Mouse (Mus musculus) gastrocnemius, adult 2 months (tissue): Measurements from ENCODE around the gene H2afx. TPM values are rescaled to one million over a fixed set of nuclear protein-coding genes. Genes with fewer than 3 reads are reported as not detected.

Experiments used
- DNase-seq: peaks from one replicate; pipeline ENCODE4 v3.0.0; 2022
- H3K27ac ChIP-seq: fragments of 200-600 bp; 2 replicates; pipeline ENCODE4 v1.8.1; 2022; ENCODE audit warnings: mild to moderate bottlenecking
- H3K4me3 ChIP-seq: fragments of 200-600 bp; 2 replicates; pipeline ENCODE4 v1.8.1; 2022; ENCODE audit warnings: mild to moderate bottlenecking, moderate library complexity
- CTCF ChIP-seq: fragments of 200-600 bp; IDR thresholded peaks from 2 replicates; pipeline ENCODE4 v1.8.1; 2022; ENCODE audit warnings: antibody characterized with exemption, mild to moderate bottlenecking, moderate library complexity
- intact Hi-C: fragments of 180-260 bp; cut with DNase I; formaldehyde crosslinking; loops from one replicate; pipeline ENCODE4 v1.15.1; 2025
- total RNA-seq, 2 experiments: library from RNA; stranded (reverse); gene quantifications; 2 replicates each; pipeline ENCODE4 v1.2.3; 2021

The H2afx gene
- total RNA-seq, 2 experiments from 2014 or later: 8.4 to 8.7 TPM

GRCm38 (mm10) chr9:44336964-44337363, 2.5 kb downstream of the H2afx start:
- H3K4me3 ChIP-seq: no peak overlapping the region

DNA sequence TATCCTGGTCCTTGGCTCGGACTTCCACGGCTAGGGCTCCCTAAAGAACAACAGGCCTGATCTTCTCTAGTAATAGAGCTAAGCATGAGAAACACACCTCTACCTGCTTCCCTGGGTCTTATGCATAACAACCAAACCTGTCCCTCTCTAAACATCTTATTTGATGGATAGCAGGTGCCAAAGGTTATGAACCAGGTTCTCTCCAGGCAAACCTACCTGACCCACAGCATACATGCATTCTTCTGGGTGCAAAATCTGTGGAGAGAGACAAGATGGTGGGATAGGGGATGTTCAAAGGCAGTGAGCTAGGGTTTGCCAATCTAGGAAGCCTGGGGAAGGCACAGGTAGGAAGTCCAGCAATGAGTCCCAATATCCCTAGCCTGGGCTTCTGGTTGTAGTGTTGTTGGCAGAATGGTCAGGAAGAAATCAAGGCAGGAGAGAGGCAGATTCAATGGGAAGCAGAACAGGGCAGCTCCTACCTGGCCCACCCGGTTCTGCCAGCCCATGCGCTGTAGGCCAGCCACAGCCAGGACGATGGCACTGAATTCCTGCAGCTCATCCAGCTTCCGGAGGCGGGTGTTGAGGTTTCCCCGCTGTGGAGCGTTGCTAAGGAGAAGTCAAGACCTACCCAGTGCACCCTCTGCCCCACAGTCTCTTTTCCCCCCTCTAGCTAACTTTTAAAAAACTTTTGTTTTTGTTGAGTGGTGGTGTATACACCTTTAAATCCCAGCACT, 3.1 kb downstream of the H2afx start:
- H3K4me3 ChIP-seq: no peak overlapping the region
- no peak for DNase-seq
- intact Hi-C loops: no loop called here

More at GRCm38 (mm10) chr9:44336964-44337363, 2.5 kb downstream of the H2afx start:
- intact Hi-C loops: no loop called here
- no peak for DNase-seq
- no peak for TF ChIP-seq CTCF
- H3K27ac ChIP-seq: no peak overlapping the region

DNA sequence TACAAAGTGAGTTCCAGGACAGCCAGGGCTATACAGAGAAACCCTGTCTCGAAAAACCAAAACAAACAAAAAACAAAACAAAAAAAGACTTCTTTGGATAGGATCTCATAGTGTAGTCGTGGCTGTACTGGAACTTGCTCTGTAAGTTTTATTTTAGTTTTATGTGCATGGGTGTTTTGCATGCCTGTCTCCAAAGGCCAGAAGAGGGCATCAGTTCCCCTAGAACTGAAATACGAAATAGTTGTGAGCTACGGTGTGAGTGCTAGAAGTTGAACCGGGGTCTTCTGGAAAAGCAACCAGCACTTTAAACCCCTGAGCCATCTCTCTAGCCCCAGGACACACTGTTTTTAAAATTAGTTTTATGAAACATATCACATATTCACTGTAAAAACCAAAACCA, 4.1 kb downstream of the H2afx start:
- TF ChIP-seq CTCF: no peak
- DNase-seq: no peak
- Histone ChIP-seq H3K27ac (no peak overlapping the region), H3K4me3 (no peak overlapping the region)
- intact Hi-C loops: no loop called here

More for the DNA sequence above, 3.1 kb downstream of the H2afx start:
- TF ChIP-seq CTCF: no peak
- H3K27ac ChIP-seq: no peak overlapping the region

- DNase-seq: no peak
- Histone ChIP-seq H3K4me3 (no peak overlapping the region), H3K27ac (no peak overlapping the region)
- intact Hi-C loops: no loop called here
- no peak for TF ChIP-seq CTCF
Measured at GRCm38 (mm10) chr9:44341487-44341886, 7.0 kb downstream of the H2afx start.

DNA sequence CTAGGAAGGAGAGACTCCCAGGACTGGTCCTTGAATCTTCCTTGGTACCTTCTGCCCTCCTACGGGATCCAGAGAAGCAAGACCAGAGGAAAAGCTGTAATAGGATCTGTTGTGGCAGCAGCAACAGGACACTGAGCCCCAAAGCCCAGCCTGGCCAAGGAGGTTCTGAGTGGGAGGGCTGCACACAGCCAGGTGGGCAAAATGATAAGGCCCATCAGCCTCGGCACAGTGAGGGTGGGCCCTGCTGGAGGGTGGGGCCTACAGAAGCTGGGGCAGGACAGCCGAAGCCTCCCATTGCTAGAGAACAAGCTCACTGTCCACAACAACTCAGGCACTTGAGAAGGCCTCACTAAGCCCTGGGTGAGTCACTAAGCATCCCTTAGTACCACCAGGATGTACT, 7.7 kb downstream of the H2afx start:
- no peak for TF ChIP-seq CTCF
- Histone ChIP-seq H3K4me3 (peak overlapping the region; percentile 97; the same call in 1 of the 2 replicates), H3K27ac (no peak overlapping the region)
- DNase-seq: no peak
- intact Hi-C loops: no loop called here

GRCm38 (mm10) chr9:44342605-44343004, 8.1 kb downstream of the H2afx start:
- intact Hi-C loops: no loop called here
- no peak for DNase-seq
- Histone ChIP-seq H3K4me3 (peak overlapping the region; percentile 97), H3K27ac (peak overlapping the region; percentile 100)
- no peak for TF ChIP-seq CTCF

DNA sequence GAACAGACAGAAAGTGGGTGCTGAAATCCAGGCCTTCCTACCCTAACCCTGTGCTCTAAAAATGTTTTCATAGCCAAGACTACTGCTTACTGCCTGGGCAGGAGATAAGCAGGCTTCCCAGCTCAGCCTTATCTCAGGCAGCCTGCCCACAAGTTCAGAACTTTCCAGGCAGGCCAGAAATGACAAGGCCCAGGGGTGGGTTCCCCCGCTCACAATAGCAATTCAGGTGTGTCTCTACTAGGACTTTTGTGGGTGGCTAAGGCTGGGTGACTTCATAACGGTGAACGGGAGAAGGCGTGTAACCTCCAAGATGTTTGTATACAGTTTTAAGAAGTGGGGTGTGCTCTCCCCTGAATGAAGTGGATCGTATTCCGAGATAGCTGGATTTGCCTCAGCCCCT, 8.8 kb downstream of the H2afx start:
- Histone ChIP-seq H3K4me3 (peak overlapping the region; percentile 97), H3K27ac (peak overlapping the region; percentile 100)
- intact Hi-C loops: no loop called here
- no peak for TF ChIP-seq CTCF
- DNase-seq: no peak

DNA sequence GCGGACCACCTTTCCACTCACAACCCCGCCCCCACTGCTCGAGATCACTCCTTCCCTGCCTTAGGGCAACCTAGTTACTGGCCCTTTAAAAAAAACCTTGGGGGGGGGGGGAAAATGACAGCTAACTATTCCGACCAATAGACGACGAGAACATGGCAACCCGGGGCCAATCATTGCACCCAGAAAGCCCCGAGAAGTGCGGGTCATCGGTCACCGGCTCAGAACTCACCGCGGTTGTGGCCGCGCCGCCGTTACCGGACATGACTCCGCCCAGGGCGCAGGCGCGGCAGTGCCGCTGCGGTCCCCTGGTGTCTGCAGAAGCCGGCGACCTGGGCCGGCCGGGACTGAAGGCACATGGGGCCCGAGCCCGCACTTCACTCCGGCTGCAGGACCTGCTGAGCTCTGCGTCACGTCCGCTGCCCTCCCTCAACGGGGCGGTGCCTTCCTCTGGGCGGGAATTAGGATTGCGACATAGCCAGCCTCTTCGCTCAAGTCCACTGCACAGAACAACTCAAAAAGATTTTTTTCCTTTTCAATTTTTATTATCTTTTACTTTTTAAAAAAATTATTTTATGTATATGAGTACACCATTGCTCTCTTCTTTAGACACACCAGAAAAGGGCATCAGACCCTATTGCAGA, 9.4 kb downstream of the H2afx start, which contains the start of gene Hmbs:
Gene Hmbs (minus strand): TSS at position 448 of the 641 bp plus-strand sequence.
- TF ChIP-seq CTCF: no peak
- peak within 1 kb of the TSS; percentile 100 for H3K27ac ChIP-seq
- peak within 1 kb of the TSS; percentile 97 for H3K4me3 ChIP-seq
- intact Hi-C loops: no loop called here
- peak; percentile 94 for DNase-seq

DNA sequence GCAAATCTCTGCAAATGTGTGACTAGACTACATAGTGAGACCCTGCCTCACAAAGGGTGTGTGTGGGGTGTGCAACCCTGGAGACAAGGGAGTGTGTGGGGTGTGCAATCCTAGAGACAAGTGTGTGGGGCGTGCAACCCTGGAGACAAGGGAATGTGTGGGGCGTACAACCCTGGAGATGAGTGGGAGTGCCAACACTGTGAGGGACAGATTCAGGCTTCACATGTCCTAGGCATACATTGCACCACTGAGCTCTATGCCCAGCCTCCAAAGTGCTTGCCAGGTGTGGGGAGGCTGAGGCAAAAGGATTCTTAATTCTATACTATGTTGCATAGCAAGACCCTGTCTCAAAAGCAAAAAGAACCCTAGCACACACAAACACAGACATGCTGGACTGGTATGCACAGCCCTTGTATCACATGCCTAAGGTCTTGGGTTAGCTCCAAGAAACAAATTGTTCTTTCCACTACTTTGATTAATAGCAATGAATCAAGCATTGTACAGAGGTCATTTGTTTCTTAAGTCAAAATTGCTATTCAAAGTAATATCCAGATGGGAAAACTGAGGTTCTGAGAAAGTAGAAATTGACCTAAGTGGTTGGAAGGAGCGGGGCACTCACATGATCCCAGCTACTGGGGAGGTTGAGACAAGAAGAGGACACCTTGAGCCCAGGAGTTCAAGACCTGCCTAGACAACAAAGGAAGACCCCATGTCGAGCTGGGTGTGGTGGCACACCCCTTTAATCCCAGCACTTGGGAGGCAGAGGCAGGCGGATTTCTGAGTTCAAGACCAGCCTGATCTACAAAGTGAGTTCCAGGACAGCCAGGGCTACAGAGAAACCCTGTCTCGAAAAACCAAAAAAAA, 11.3 kb downstream of the H2afx start:
- TF ChIP-seq CTCF: no peak
- DNase-seq: no peak
- no peak overlapping the region for H3K4me3 ChIP-seq
- H3K27ac ChIP-seq: no peak overlapping the region
- intact Hi-C loops: no loop called here

DNA sequence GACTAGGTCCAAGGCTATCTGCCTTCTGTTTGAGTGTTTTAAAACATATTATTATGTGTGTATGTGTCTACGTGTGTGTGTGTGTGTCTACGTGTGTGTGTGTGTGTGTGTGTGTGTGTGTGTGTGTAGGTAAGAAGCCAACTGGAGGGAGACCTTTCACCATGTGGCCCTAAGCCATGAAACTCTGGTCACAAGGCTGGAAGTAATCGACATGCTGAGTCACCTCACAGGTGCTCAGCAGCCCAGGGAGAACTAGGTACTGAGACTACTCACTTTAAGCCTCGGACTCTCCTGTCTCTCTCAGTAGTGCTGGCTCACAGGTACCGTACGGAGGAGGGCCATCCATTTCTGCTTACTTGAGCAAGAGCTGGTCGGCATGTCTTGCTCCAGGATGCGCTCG, 12.7 kb downstream of the H2afx start:
- no peak for TF ChIP-seq CTCF
- DNase-seq: no peak
- Histone ChIP-seq H3K27ac (no peak overlapping the region), H3K4me3 (no peak overlapping the region)
- intact Hi-C loops: no loop called here

- no peak for TF ChIP-seq CTCF
- H3K4me3 ChIP-seq: no peak overlapping the region
- intact Hi-C loops: no loop called here
- H3K27ac ChIP-seq: no peak overlapping the region
- no peak for DNase-seq
Measured at GRCm38 (mm10) chr9:44347621-44348020, 13.1 kb downstream of the H2afx start.

- intact Hi-C loops: no loop called here
- Histone ChIP-seq H3K27ac (no peak overlapping the region), H3K4me3 (no peak overlapping the region)
- no peak for TF ChIP-seq CTCF
- no peak for DNase-seq
Measured at GRCm38 (mm10) chr9:44348546-44348945, 14.1 kb downstream of the H2afx start.

- DNase-seq: no peak
- TF ChIP-seq CTCF: no peak
- H3K27ac ChIP-seq: no peak overlapping the region
- intact Hi-C loops: no loop called here
- no peak overlapping the region for H3K4me3 ChIP-seq
Measured at GRCm38 (mm10) chr9:44351396-44351795, 16.9 kb downstream of the H2afx start.
